Mouse (Mus musculus) CD8-positive naive resting alpha-beta T cell, adult 57 days (primary cell): ENCODE data around the gene Olfr809. TPM values are rescaled to one million over a fixed set of nuclear protein-coding genes. Genes with fewer than 3 reads are reported as not detected.

Experiments
- total RNA-seq: library from RNA; stranded (reverse); gene quantifications from one replicate; pipeline ENCODE4 v1.2.4, GENCODE M21; 2023

Gene Olfr809
- total RNA-seq, result not detected

DNA sequence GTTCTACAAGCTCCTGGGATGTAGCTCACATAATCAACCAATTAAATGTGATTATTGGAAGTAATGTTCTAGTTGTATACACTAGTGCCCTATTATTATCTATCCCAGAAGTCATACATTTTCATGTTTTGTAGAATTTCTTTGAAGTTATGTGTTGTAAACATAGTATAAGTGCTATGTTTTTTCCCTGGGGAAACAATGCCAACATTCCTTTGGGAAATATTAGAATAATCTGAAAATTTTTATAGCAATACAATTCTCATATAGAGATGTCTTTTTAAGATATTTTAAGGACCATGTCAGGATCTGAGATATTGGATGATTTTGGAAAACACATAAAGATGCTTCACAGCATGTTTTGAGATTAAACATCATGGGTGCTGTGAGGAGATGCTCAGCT is at the start of gene Olfr809:
Gene Olfr809, plus strand, starts transcription at position 301 of the 400 bp plus-strand sequence.

DNA sequence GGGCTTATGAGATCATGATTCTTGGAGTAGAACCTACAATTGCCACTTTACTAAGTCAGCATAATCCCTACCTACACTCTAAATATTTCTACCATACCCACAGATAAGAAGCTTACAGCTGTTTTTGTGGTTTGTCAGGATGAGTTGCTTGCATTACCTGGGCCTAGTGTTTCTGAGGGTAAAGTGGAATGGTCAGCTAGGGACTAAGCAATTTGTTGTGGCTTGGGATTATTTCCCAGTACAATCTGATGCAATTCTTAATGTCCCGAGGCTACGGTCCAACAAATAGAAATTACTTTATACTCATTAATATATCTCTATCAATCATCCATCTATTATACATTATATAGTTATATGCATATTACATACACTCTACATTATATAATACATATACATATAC is 45.2 kb upstream of the Olfr809 start, which contains the start of gene Olfr805:
Gene Olfr805, minus strand, starts transcription at position 101 of the 400 bp plus-strand sequence.

GRCm38 (mm10) chr10:129741821-129742220 is 32.6 kb upstream of the Olfr809 start, which contains the start of gene Olfr806:
Gene Olfr806 (minus strand): TSS chr10:129741921.

DNA sequence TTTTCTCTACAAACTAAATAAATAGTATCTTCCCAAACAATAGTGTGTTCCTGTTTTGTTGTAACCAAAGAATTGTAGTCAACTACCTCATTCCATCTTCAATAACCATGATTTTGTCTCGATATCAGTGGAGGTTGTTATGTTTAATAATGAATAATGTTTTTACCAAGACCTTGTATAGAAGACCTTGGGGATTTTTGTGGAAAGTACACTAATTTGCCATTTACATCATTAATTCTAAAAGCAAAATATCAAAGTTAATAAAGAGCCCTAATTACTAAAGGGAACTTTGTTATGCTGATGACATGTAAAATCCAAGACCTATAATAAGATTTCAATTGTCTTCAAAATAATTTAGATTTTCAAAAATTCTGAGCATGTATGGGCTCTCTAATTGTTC is 16.7 kb upstream of the Olfr809 start, which contains the start of gene Olfr807:
Gene Olfr807, minus strand, starts transcription at position 101 of the 400 bp plus-strand sequence.

DNA sequence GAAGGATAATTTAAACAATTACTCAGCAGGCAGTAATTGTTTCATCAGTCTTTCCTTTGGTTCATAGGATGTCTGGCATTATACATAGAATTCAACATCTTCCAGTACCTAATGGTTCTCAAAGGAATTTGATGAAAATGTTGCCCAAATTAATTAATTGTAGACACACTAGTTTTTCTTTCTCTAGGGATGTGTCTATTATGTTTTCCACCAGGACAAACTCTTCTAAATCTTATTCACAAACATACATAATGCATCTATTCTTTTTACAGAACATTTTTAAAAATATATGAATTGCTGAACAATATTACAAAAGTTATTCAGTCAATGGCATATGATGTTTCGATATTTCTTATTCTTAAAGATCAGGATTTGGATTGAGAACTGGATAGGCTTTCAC is 9.3 kb upstream of the Olfr809 start, which contains the start of gene Olfr808:
Gene Olfr808, plus strand, starts transcription at position 301 of the 400 bp plus-strand sequence.

DNA sequence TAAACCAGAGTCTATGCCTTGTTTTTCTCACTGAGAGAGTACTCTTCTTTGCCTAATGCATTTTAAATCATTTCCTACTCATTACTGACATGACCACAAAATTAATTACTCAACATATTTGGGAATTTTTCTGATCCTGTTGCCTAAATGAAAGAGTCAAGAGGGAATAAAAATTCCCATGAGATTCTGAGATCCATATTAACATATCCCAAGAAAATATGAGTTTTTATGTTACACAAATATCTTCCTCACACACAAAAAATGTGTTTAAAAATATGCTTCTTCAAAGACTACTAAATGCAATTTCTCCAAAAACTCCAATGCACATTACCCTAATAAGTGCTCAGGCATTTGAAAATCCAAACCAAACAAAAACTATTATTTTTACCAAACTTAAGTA is 20.4 kb downstream of the Olfr809 start, which contains the start of gene Olfr810:
Gene Olfr810, minus strand, starts transcription at position 101 of the 400 bp plus-strand sequence.

DNA sequence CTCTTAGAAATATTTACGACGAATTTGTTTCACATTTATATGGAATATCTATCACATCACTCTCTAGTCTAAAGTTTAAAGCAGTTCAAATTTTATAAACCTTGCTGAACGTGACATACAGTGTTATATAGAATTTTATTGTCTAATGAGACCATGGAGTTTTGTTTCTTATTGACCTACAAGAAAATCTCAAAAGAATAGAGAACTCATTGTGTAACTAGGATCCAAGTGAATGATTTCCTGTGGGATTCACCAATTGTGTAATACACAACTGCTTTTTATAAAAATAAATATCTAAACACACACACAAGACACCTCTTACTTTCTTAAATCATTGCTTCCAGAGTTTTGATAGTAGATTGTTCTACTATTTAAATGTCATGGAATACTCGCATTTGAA is 29.9 kb downstream of the Olfr809 start, which contains the start of gene Olfr811:
Gene Olfr811, minus strand, starts transcription at position 101 of the 400 bp plus-strand sequence.

Other genes with a start within 250 kb of the Olfr809 start
- gene Olfr792, start 235.5 kb upstream of the Olfr809 start, total RNA-seq, result not detected
- gene Olfr794, start 207.0 kb upstream of the Olfr809 start, total RNA-seq, result not detected
- gene Olfr796, start 162.1 kb upstream of the Olfr809 start, total RNA-seq, result not detected
- not detected for gene Olfr798, start 146.7 kb upstream of the Olfr809 start, total RNA-seq
- not detected for gene Olfr799, start 137.2 kb upstream of the Olfr809 start, total RNA-seq
- not detected for gene Olfr800, start 116.9 kb upstream of the Olfr809 start, total RNA-seq
- gene Olfr801, start 100.8 kb upstream of the Olfr809 start, total RNA-seq, result not detected
- gene Olfr802, start 86.5 kb upstream of the Olfr809 start, total RNA-seq, result not detected
- not detected for gene Olfr803, start 80.4 kb upstream of the Olfr809 start, total RNA-seq
- gene Olfr804, start 71.4 kb upstream of the Olfr809 start, total RNA-seq, result not detected
- gene Olfr805, start 45.3 kb upstream of the Olfr809 start, total RNA-seq, result not detected
- gene Olfr806, start 32.7 kb upstream of the Olfr809 start, total RNA-seq, result not detected
- not detected for gene Olfr807, start 16.8 kb upstream of the Olfr809 start, total RNA-seq
- gene Olfr808, start 9.2 kb upstream of the Olfr809 start, total RNA-seq, result not detected
- gene Olfr810, start 20.3 kb downstream of the Olfr809 start, total RNA-seq, result not detected
- not detected for gene Olfr811, start 29.8 kb downstream of the Olfr809 start, total RNA-seq
- not detected for gene Olfr812, start 71.5 kb downstream of the Olfr809 start, total RNA-seq
- gene Olfr813, start 80.7 kb downstream of the Olfr809 start, total RNA-seq, result not detected
- not detected for gene Olfr814, start 105.2 kb downstream of the Olfr809 start, total RNA-seq
- not detected for gene Olfr815, start 131.2 kb downstream of the Olfr809 start, total RNA-seq
- gene Olfr816, start 141.0 kb downstream of the Olfr809 start, total RNA-seq, result not detected
- gene Olfr818, start 174.5 kb downstream of the Olfr809 start, total RNA-seq, result not detected
- not detected for gene Olfr819, start 192.6 kb downstream of the Olfr809 start, total RNA-seq
- not detected for gene Olfr247, start 201.5 kb downstream of the Olfr809 start, total RNA-seq
- gene Gm10310, start 210.4 kb downstream of the Olfr809 start, total RNA-seq, result 0.15 TPM
- not detected for gene Olfr820, start 238.0 kb downstream of the Olfr809 start, total RNA-seq